Mouse (Mus musculus) erythroid progenitor cell, adult 5-6 weeks (primary cell): Measurements from ENCODE around the gene Epn1. TPM values are rescaled to one million over a fixed set of nuclear protein-coding genes. Genes with fewer than 3 reads are reported as not detected.

Experiments used
- ATAC-seq: replicated peaks from 2 replicates; pipeline ENCODE4 v1.8.0; 2016; ENCODE audit warnings: moderate number of reproducible peaks, mild to moderate bottlenecking, moderate TSS enrichment, inconsistent platforms; ENCODE audit not compliant: poor library complexity, low FRiP score, severe bottlenecking
- total RNA-seq, 2 experiments: library from RNA; stranded (forward) in 1 of 2; stranded (reverse) in 1 of 2; fragments of 150-400 nt in 1 of 2; fragments of 186-747, 209-891 nt in 1 of 2; gene quantifications; 2 replicates each; pipeline versions ENCODE4 v1.2.3 to v1.2.4; 2015 to 2017; ENCODE audit warnings: low replicate concordance in 2 of 2

Epn1 gene
- 84.3 and 88.3 TPM in 2 replicates for total RNA-seq (2015; ENCODE audit: low replicate concordance)
- total RNA-seq (2017; ENCODE audit: low replicate concordance): 75.9 and 127 TPM in 2 replicates

- ATAC-seq: peak; percentile 92
Observed at GRCm38 (mm10) chr7:5080010-5080751, at the start of gene Epn1. Epn1 (plus strand) TSS chr7:5080235.

- no peak for ATAC-seq
Observed at GRCm38 (mm10) chr7:5030554-5031275, 49.3 kb upstream of the Epn1 start.

GRCm38 (mm10) chr7:5031496-5031895 lies 48.5 kb upstream of the Epn1 start:
- ATAC-seq: no peak

- no peak for ATAC-seq
Observed at GRCm38 (mm10) chr7:5033818-5034217, 46.2 kb upstream of the Epn1 start, which contains the start of gene 4632433K11Rik. 4632433K11Rik (plus strand) TSS chr7:5034118.

GRCm38 (mm10) chr7:5035628-5036027 lies 44.4 kb upstream of the Epn1 start:
- no peak for ATAC-seq

- no peak for ATAC-seq
Observed at GRCm38 (mm10) chr7:5036136-5036535, 43.9 kb upstream of the Epn1 start.

- ATAC-seq: no peak
Observed at GRCm38 (mm10) chr7:5037026-5037425, 43.0 kb upstream of the Epn1 start.

- no peak for ATAC-seq
Observed at GRCm38 (mm10) chr7:5037467-5037866, 42.6 kb upstream of the Epn1 start.

GRCm38 (mm10) chr7:5038109-5038732 lies 41.8 kb upstream of the Epn1 start, which contains the start of gene Zfp784:
Zfp784 (minus strand) TSS chr7:5038446.
- ATAC-seq: peak; percentile 95

- ATAC-seq: no peak
Observed at GRCm38 (mm10) chr7:5038940-5039339, 41.1 kb upstream of the Epn1 start.

- no peak for ATAC-seq
Observed at GRCm38 (mm10) chr7:5044981-5045380, 35.1 kb upstream of the Epn1 start.

- ATAC-seq: no peak
Observed at GRCm38 (mm10) chr7:5046112-5046511, 33.9 kb upstream of the Epn1 start.

- peak; percentile 59 for ATAC-seq
Observed at GRCm38 (mm10) chr7:5047313-5047712, 32.7 kb upstream of the Epn1 start.

- ATAC-seq: no peak
Observed at GRCm38 (mm10) chr7:5051193-5052192, 28.5 kb upstream of the Epn1 start, which contains the start of gene Zfp580. Zfp580 (plus strand) TSS chr7:5051538.

GRCm38 (mm10) chr7:5052438-5052837 lies 27.6 kb upstream of the Epn1 start:
- no peak for ATAC-seq

GRCm38 (mm10) chr7:5052931-5053343 lies 27.1 kb upstream of the Epn1 start:
- ATAC-seq: no peak

GRCm38 (mm10) chr7:5053456-5054179 lies 26.4 kb upstream of the Epn1 start:
- ATAC-seq: no peak

- ATAC-seq: no peak
Observed at GRCm38 (mm10) chr7:5056651-5057263, 23.3 kb upstream of the Epn1 start.
